Mouse (Mus musculus) adrenal gland, adult 8-10 months (tissue): ENCODE measurements around the gene Padi3. TPM values are rescaled to one million over a fixed set of nuclear protein-coding genes. Genes with fewer than 3 reads are reported as not detected.

ENCODE experiments used
- DNase-seq: peaks from one replicate; pipeline ENCODE4 v3.0.0; 2022
- total RNA-seq, 4 experiments: library from RNA; stranded (reverse); gene quantifications; 2 replicates each; pipeline ENCODE4 v1.2.4; 2022

The Padi3 gene
- total RNA-seq, 4 experiments from 2014 or later: not detected

DNA sequence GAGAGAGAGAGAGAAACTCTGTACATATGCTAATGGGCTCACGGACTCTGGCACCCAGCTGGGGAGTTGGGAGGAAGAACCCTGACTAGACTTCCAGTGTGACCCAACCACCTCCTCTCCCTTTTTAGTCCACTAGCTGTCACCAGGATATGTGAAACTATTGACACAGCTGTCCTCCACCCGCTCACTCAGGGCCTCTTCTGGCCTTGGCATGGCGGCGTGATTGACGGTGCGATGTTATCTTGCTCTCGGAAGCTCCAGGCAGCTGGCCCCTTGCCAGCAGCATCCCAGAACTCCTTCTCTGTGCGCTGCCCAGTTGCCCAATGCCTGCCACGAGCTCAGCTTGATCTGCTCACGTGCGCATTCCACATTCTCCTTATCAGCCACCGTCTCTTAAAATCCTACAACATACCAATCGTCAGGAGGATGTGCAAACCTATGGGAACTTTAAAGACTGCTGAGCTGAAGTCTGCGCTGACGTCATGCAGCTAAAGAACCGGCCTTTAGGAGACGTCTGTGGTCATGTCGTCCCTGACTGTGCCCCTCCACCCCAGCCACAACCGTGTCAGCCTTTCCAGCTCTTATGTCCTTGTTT lies 30.5 kb downstream of the Padi3 start:
- peak; percentile 80 for DNase-seq

DNA sequence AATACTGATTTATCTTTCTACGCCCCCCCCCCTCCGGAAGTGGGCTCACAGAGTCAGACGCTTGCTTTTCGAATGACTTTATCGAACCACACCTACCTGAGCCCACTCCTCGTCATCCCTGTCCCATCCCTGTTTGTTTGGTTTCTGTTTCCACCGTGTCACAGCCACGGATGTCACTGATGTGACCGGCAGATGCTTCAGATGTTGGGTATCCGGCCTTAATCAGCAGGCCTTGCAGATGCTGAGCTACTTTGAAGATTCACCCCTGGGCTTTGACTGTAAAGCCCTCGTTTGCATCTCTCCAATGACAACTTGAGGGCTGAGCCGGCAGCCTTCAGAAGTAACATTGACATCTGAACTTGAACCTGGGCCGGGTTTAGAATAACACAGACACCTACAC lies 33.8 kb downstream of the Padi3 start:
- DNase-seq: no peak

DNA sequence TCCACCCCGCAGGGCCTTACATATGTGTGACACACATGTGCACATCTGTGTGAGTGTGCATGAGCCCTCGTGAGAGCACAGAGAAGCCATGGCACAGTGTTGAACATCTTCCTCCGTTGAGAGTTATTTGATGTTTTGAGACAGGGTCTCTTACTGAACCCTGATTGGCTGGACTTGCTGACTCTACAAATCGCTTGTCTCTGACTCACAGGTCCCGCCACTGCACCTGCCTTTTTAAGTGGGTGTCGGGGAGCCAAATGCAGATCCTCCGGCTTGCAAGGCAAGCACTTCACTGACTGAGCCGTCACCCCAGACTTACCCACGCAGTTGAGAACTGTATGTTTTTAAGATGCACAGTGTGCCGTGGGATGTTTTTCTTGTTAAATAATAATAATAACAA lies 34.6 kb downstream of the Padi3 start:
- DNase-seq: no peak

DNA sequence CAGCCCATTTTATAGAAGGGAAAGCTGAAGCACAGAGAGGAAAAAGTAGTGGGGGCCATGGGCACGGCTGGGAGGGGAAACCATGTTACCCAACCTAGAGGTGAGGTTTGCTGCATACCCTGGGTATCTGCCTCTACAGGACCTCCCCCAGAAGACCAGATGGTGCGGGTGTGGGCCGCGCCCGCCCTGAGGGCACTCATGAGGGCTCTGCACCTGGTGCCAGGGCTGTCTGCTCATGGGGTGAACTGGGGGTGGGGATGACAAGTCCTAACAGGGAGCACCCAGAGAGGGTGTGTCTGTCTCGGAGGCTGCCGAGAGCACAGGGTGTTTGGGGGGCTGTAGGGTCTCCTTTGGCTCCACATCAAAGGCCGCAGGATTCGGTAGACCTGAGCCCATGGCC lies 35.6 kb downstream of the Padi3 start:
- no peak for DNase-seq

DNA sequence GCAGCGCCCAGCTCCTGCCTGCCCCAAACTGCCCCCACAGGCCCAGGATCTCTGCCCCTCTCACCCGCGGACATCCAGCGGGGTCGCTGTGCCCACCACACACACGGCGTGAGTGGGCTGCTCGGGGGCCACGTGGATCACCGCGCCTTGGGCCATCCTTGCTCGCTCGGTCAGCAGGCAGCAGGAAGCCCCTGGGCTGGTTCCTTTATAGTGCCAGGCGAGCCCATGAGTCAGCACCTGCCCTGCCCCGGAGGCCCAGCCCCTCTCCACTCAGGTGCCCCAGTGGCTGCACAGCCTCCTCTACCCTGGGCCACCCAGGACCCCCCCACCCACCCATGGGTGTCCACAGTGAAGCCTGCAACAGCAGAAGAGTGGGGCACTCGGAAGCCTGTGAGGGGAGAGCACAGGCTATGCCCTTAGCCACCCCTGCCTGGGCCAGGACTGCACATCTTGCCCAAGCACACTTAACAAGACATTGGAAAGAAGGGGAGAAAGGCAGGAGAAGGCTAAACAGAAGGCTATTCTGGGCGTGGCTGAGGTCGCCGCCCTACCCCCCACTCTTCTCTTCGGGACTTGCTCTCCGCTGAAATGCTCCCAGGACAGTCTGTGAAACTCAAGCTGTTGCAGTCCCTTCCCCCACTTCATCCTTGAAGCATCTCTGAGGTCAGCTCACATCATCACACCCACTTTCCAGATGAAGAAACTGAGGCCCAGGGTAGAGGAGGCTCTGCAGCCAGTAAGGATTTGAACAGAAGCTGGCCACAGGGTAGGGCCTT lies 36.2 kb downstream of the Padi3 start, which contains the start of gene Padi4:
Padi4 (minus strand) TSS at position 212 of the 776 bp plus-strand sequence.
- no peak for DNase-seq

DNA sequence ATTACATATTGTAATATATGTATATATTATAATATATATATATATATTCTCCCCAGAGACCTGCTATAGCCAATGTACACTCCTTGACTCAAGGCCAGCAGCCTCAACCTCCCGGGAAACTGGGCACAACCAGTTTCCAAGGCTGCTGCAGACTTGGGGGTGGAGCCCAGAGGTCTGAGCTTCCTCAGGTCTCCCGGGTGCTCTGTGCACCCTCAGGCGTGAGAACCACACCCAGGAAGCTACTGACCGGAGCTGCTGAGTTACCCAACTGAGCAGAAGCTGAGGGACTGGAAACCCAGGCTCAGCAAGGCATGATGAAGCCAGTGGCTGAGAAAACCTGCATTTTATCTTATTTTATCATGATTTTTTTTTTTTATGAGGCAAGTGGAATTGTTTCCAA lies 39.4 kb downstream of the Padi3 start:
- DNase-seq: no peak

DNA sequence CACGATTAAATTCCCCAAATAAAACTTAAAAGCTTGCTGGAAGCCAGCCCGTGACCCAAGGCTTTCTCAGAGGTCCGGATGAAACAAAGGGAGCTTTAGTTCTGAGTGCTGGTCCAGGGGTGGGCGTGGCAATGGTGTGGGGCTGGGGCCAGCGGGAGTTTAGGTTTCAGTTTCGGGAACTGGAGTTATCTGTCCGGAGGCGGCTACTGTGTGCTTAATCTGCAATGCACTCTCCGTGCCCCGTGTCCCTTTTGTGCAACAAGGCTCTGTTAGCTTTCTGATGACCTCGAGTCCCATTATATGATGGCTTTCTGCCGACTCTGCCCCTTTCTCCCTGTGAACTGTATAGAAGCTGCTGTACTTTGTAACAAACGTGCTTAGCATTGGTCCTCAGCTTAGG lies 40.0 kb downstream of the Padi3 start:
- DNase-seq: peak; percentile 11

DNA sequence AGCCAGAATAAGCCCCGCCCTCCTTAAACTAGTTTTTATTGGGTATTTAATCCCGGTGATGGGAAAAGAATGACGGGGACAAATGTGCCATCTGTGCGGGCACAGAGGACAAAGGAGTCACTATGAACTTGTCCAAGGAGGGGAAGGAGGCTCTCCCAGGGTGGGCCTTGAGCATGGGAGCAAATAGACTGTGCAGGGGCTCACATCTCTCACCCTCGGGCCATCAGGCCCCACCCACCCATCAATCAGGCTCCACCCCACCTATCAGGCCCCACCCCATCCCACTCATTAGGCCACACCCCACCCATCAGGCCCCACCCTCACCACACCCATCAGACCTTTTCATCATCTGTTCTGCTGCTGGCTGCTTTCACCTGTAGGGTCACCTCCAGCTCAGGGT lies 41.5 kb downstream of the Padi3 start:
- DNase-seq: no peak

DNA sequence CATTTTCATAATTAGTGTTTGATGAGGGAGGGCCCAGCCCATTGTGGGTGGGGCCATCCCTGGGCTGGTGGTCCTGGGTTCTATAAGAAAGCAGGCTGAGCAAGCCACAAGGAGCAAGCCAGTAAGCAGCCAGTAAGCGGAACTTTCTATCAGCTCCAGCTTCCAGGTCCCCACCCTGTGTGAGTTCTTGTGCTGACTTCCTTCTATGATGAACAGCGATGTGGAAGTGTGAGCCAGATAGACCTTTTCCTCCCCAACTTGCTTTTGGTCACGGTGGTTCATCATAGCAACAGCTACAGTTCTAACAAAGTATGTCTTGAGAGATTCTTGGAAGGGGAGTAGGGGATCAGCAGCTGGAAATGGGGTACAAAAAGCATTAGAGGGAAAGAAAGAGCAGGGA lies 44.5 kb downstream of the Padi3 start:
- DNase-seq: no peak

DNA sequence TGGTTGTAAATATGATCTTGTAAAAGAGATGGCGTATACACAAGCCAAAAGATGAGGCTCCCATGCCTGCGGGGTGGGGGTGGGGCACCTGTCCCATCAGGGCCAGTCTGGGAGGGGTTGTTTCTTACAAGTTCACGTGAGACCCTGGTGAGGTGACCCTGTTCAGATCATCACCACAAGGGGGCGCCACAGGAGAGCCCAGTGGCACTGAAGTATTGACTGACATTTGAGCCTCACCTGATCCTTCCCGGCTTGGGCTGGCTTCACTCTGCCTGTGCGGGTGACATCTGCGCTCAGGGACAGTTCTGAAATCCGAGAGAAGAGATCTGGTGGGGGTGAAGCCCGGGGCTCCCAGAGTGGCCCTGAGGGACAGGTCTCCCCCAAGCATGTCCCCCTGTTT lies 47.3 kb downstream of the Padi3 start:
- DNase-seq: no peak

DNA sequence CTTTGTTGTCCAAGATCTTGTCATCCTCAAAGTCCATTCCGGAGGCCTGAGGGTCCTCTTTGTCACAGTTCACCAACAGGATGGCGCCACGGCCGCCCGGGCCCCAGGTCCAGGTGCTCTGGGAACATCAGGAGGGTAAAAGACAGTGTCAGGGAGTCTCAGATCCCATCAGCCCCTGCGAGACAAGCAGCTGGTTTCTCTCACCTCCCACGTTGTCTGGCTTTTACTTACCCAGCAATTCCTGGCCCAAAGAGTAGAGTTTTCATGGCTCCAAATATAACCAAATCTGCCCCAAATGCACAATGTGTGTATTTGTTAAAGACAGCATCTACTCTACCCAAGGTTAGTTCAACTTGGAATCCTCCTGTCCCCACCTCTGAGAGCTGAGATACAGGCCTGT lies 48.8 kb downstream of the Padi3 start:
- no peak for DNase-seq

DNA sequence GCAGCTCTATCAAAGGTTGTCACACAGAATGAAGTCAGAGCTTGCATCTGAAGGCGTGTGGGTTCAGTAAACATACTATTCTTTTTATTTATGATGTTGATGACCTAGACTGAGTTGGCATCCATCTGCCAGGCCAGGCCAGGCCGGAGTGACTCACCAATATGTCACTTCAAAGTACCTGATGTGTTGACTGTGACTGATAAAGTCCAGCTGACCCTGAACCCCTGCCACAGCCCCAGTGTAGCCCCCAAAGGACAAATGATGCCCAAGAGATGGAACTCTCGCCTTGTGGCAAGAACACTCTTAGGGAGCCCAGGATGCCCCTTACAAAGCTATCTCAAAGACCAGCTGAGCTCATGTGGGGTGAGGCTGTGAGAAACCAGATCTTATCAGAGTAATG lies 54.6 kb downstream of the Padi3 start:
- peak; percentile 55 for DNase-seq

DNA sequence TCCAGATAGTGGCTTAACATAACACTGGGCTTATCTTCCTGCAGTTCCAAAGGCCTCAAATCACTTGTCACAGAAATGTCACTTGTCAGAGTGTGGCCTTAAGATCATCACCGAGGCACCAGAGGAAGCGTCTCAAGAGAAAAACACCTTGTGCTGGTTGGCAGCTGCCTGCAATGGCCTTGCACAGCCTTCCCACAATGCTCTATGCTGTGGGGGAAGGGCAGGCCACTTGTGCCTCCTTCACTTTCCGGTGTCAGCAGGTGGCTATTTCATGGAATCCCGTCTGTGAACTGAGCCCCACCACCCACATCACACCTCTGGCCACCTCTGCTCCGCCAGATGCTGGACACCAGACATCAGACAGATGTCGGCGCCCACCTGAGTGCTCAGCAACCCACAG lies 57.1 kb downstream of the Padi3 start:
- DNase-seq: no peak

DNA sequence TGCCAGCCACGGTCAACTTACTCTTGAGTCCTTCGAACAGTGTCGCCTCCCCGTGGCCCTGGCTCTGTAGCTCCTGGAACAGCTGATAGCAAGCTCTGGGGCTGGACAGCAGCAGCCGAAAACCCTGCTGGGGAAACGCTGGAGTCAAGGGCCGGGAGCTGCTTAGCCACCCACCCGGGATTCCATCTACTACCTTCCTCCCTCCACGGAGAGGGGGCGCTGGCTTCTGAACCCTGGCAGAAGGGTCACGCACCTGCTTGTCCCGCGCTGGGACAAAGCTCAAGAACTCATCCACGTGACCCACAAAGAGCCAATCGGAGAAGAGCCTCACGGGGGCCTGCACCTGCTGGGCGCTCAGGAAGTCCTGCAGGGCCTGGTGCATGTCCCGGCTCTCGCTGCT lies 60.1 kb downstream of the Padi3 start:
- DNase-seq: no peak

DNA sequence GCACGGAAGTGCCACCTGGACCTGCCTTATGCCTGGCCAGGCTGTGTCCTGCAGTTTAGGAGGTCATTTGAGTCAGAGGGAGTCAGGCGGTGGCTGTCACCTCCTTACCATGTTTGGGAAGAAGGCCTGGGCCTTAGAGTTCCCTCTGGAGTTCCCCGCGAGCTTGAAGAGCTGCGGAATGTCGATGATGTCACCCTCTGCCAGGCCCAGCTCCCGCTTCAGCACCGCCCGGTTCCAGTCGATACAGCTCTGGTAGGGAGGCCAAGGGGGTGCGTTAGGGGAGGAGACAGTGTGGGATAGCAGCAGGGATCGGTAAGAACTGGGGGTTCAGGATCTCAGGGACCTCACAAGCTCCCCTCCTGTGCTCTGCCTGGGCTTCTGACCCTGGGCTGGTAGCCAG lies 62.5 kb downstream of the Padi3 start:
- no peak for DNase-seq

DNA sequence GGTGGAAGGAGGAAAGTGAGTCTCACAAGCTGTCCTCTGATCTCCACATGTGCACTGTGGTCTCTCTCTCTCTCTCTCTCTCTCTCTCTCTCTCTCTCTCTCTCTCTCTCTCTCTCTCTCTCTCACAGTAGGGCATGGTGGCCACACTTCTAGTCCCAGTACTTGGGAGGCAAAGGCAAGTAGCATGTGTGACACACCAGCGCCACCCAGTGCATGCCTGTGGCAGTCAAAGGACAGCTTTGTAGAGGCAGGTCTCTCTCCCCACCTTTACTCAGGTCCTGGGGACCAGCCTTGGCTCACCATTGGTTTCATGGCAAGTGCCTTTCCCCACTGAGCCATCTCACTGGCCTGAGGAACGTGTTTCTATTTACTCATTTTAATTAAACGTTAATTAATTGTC lies 65.8 kb downstream of the Padi3 start:
- no peak for DNase-seq

DNA sequence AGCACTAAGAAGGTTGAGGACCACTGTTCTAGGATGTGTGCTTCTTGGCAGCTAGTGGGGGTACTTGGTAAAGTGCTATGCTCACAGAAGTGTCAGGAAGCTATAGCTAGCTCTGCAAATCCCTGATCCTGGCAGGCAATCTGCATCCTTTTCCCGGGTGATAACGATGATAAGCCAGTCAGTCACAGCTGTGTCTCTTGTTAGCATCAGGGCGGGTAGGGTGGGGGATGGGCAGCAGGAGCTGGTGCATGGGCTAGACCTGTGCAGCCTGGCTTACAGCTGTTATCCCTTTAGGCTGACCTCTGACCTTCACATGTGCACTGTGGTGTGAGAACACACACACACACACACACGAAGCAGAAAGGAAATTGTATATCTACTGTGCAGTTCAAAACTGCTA lies 67.4 kb downstream of the Padi3 start:
- DNase-seq: no peak

DNA sequence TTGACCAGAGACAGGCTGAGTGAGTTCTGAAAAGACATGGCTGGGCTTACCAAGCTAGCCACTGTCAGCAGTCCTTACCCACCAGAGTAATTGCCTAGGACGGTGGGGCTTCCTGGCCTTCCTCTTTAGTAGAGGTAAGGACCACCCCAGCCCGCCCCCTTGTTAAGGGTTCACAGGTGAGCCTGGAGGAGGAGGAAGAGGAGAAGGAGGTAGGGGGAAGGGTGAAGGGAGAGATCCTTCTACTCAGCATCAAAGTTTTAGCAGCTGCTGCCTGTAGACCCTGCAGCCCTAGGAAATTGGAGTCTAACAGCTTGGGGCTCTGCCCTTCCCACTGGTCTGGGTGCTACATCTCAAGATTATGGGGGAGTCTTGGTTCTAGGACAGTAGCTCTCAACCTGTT lies 67.9 kb downstream of the Padi3 start, which contains the start of gene Padi6:
Padi6 (minus strand) TSS at position 101 of the 400 bp plus-strand sequence.
- no peak for DNase-seq

DNA sequence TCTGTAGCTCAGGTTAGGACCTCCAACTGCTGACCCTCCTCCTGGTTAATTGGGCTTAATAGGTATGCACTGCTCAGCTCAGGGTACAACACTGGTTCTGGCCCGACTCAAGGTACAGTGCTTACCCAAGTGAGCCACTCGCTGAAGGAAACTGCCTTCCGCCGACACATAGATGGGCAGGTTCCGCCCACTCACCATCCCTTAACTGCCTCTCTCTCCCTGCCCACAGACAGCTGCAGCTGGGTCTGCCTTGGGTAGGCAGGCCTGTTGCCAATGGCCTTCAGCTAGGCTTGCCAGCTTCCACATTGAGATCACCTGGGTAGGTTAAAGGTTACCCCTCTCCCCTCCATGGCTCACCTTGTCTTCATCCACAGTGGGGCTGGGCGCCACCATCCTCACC lies 69.0 kb downstream of the Padi3 start:
- no peak for DNase-seq

DNA sequence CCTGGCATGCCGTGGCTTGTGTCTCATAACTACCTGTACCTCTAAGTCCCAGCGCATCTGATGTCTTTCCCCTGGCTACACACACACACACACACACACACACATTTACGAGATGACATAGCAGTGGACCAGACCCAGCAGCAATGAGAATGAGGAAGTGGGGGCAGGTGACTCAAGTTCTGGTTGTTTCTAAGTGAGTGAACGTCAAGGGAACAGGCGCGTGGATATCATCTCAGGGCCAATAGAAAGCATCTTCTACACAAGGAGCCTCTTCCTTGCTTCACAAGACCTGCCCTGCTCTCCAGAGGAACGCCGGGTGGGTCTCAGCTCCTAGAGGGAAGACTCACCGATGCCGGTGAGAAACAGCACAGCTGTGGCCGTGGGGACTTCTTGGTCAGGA lies 69.8 kb downstream of the Padi3 start:
- no peak for DNase-seq
